Mouse (Mus musculus) forebrain, postnatal 0 days (tissue): Measurements from ENCODE around the gene Zdhhc1. TPM values are rescaled to one million over a fixed set of nuclear protein-coding genes. Genes with fewer than 3 reads are reported as not detected.

Experiments
- ATAC-seq: fragments of 200-750 bp; cut with Nextera tagmentation; 2 replicates; pipeline ENCODE4 v1.8.0; 2017; ENCODE audit warnings: mild to moderate bottlenecking, moderate library complexity
- DNase-seq: peaks from one replicate; pipeline ENCODE4 v3.0.0-alpha.2; 2015
- H3K27ac ChIP-seq: fragments of 300-500 bp; sonication (generic); 2 replicates; pipeline ENCODE4 v1.5.1; 2014; ENCODE audit warnings: low read depth, mild to moderate bottlenecking, antibody characterized with exemption, low read length, moderate library complexity, mixed read lengths
- H3K27me3 ChIP-seq: fragments of 300-500 bp; sonication (generic); 2 replicates; pipeline ENCODE4 v1.6.1; 2014; ENCODE audit warnings: mild to moderate bottlenecking, low read length, mixed read lengths; ENCODE audit not compliant: insufficient read depth
- H3K36me3 ChIP-seq: fragments of 300-500 bp; sonication (generic); 2 replicates; pipeline ENCODE4 v1.6.1; 2014; ENCODE audit warnings: mild to moderate bottlenecking, moderate library complexity; ENCODE audit not compliant: insufficient read depth
- H3K4me1 ChIP-seq: fragments of 300-500 bp; sonication (generic); 2 replicates; pipeline ENCODE4 v1.6.1; 2014; ENCODE audit warnings: antibody characterized with exemption; ENCODE audit not compliant: insufficient read depth
- H3K4me2 ChIP-seq: fragments of 300-500 bp; sonication (generic); 2 replicates; pipeline ENCODE4 v1.6.1; 2014; ENCODE audit warnings: low read depth, mild to moderate bottlenecking, moderate library complexity
- H3K4me3 ChIP-seq: fragments of 300-500 bp; sonication (generic); 2 replicates; pipeline ENCODE4 v1.5.1; 2014; ENCODE audit warnings: low read depth, low read length, mixed read lengths
- H3K9ac ChIP-seq: fragments of 300-500 bp; sonication (generic); 2 replicates; pipeline ENCODE4 v1.6.1; 2014; ENCODE audit warnings: mild to moderate bottlenecking
- H3K9me3 ChIP-seq: fragments of 300-500 bp; sonication (generic); 2 replicates; pipeline ENCODE4 v1.6.1; 2016; ENCODE audit warnings: low read length
- CTCF ChIP-seq: sonication (generic); IDR thresholded peaks from 2 replicates; pipeline ENCODE4 v1.5.1; 2016; ENCODE audit warnings: antibody characterized with exemption, control low read depth, low read depth
- WGBS: fragments of 180-500 bp; shearing (Covaris S2); extraction: QIAGEN DNeasy Blood & Tissue Kit; methylation state at CpG from one replicate; pipeline ENCODE4 v1.1.7; 2014; 5-methylcytosine and 5-hydroxymethylcytosine counted together
- polyA plus RNA-seq: library from polyadenylated mRNA; unstranded; fragments of >200 nt; fragmentation: Nextera tagmentation; extraction: Ambion mirVana; gene quantifications from 2 replicates; pipeline ENCODE4 v1.2.1, GENCODE M21; 2015
- total RNA-seq: library from RNA; depleted of rRNA; stranded (reverse); fragments of >200 nt; gene quantifications from 2 replicates; pipeline ENCODE4 v1.2.3, GENCODE M21; 2014

Gene Zdhhc1
- total and polyA plus RNA-seq, 2 experiments from 2014 or later, result 22.7 to 30.4 TPM

DNA sequence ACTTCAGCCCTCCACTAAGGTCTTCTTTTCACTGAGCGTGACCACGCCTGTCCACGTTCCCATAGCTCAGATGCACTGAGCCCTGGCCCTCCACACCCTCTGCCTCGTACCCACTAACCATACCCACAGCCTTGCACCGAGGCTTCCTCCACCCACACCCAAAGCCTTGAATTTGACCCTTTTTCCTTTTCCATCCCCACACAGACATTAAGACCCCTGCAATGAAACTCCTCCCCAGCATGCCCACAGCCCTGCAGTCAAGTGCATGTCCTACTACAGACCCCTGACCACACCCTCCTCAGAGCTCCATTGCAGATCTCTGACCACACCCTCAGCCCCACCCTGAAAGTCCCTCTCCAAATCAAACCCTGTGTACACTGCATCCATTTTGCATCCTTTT lies 26.9 kb downstream of the Zdhhc1 start:
- H3K4me2 ChIP-seq, result peak overlapping the region; percentile 59
- WGBS, result 85% methylated on average over 5 of the region's 5 CpGs
- peaks cover 3% of the 10 kb centered on the region; the same call in 1 of the 2 replicates for H3K36me3 ChIP-seq
- H3K9me3 ChIP-seq, result no peaks in the 10 kb centered on the region
- 0 out of 2 replicates have a peak overlapping the region, but pooled peaks have one; percentile 15 for H3K27ac ChIP-seq
- no peak for ATAC-seq
- peak overlapping the region; percentile 39 for H3K4me3 ChIP-seq
- peak overlapping the region; percentile 15; the same call in 1 of the 2 replicates for H3K9ac ChIP-seq
- TF ChIP-seq CTCF, result no peak
- no peaks in the 10 kb centered on the region for H3K27me3 ChIP-seq
- DNase-seq, result no peak
- H3K4me1 ChIP-seq, result peaks cover 23% of the 10 kb centered on the region

DNA sequence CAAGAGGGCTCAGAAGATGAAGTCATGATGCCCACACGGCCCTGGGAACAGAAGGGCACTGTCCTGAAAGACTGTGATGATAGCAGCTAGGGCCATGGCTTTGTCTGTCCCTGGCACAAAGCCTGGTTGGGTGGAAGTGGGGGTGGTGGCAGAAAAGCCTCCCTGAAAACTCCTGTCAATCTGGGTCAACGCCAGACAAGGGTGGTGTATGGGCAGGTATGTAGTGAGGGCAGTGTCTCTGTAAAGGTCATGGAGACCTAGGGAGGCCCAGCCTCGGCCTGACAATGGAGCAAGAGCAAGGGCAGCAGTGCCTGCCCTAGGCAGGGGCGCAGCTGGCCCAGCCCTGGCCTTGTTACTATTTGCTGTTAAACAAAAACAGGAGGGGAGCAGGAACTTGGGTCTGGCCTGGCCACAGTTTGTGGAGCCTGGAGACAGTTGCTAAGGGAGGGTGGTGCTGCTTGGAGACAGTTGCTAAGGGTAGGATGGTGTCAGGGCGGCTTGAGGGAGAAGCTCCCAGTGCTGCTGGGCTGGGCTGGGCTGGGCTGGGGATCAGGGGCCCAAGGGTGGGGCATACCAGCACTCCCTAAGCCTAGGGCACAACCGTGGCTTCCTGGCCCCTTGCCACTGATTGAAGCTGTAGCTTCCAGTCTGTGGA lies 27.5 kb downstream of the Zdhhc1 start:
- Histone ChIP-seq H3K27ac (no peak overlapping the region), H3K9me3 (no peaks in the 10 kb centered on the region), H3K4me3 (no peak overlapping the region), H3K4me2 (peak overlapping the region; percentile 59), H3K4me1 (peaks cover 17% of the 10 kb centered on the region), H3K36me3 (peaks cover 3% of the 10 kb centered on the region; the same call in 1 of the 2 replicates), H3K9ac (no peak overlapping the region), H3K27me3 (no peaks in the 10 kb centered on the region)
- ATAC-seq (peak; percentile 38), DNase-seq (peak; percentile 53)
- TF ChIP-seq CTCF, result no peak
- 19% methylated on average over 6 of the region's 6 CpGs for WGBS

- H3K4me3 ChIP-seq, result no peak overlapping the region
- no peaks in the 10 kb centered on the region for H3K27me3 ChIP-seq
- no peak for DNase-seq
- ATAC-seq, result no peak
- H3K27ac ChIP-seq, result no peak overlapping the region
- no peak overlapping the region for H3K9ac ChIP-seq
- H3K4me1 ChIP-seq, result peaks cover 11% of the 10 kb centered on the region; the same call in 1 of the 2 replicates
- H3K4me2 ChIP-seq, result no peak overlapping the region
- no peak for TF ChIP-seq CTCF
- 87% methylated on average over 27 of the region's 27 CpGs for WGBS
- H3K9me3 ChIP-seq, result no peaks in the 10 kb centered on the region
- peaks cover 3% of the 10 kb centered on the region; the same call in 1 of the 2 replicates for H3K36me3 ChIP-seq
These were observed 28.5 kb downstream of the Zdhhc1 start for GRCm38 (mm10) chr8:105468002-105468720.

GRCm38 (mm10) chr8:105467396-105467985 lies 29.2 kb downstream of the Zdhhc1 start:
- Histone ChIP-seq H3K9me3 (no peaks in the 10 kb centered on the region), H3K9ac (no peak overlapping the region), H3K36me3 (peaks cover 3% of the 10 kb centered on the region; the same call in 1 of the 2 replicates), H3K4me2 (no peak overlapping the region), H3K27ac (0 out of 2 replicates have a peak overlapping the region, but pooled peaks have one; percentile 16), H3K27me3 (no peaks in the 10 kb centered on the region), H3K4me3 (no peak overlapping the region), H3K4me1 (peaks cover 11% of the 10 kb centered on the region; the same call in 1 of the 2 replicates)
- ATAC-seq, result no peak
- WGBS, result 92% methylated on average over 10 of the region's 10 CpGs
- no peak for TF ChIP-seq CTCF
- no peak for DNase-seq

DNA sequence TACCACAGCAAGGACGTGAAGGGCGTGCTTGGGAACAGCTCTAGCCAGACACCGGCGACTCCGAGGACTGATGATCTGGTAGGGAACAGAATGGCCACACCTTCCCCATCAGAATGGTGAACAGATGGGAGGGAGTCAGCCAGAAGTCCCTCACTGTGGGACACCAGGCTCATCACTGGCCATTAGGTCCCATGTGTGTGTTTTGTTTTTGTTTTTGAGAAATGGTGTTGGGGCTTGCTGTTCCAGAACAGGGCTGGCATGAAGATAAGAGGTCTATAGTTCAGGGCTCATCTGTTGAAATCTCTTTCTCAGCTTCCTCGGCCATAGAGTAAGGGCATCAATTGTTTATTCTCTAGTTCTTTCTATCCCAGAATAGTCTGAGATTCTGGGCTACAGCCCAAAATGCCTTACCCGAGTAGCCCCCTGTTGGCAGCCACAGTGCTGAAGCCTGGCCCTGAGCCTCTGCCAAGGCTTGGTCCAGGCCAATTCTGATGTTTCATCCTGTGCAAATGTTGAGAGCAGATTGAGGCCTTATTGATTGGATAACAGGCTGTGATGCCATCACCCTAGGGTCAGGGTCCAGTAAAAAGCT lies 29.9 kb downstream of the Zdhhc1 start:
- Histone ChIP-seq H3K36me3 (peaks cover 3% of the 10 kb centered on the region; the same call in 1 of the 2 replicates), H3K9ac (no peak overlapping the region), H3K4me2 (no peak overlapping the region), H3K4me1 (peaks cover 11% of the 10 kb centered on the region; the same call in 1 of the 2 replicates), H3K9me3 (no peaks in the 10 kb centered on the region), H3K27me3 (no peaks in the 10 kb centered on the region), H3K4me3 (no peak overlapping the region), H3K27ac (0 out of 2 replicates have a peak overlapping the region, but pooled peaks have one; percentile 45)
- DNase-seq, result peak; percentile 81
- peak; percentile 19 for TF ChIP-seq CTCF
- WGBS, result 52% methylated on average over 7 of the region's 7 CpGs
- peak; percentile 14; the same call in 1 of the 2 replicates for ATAC-seq

GRCm38 (mm10) chr8:105466246-105466645 lies 30.5 kb downstream of the Zdhhc1 start:
- Histone ChIP-seq H3K27ac (no peak overlapping the region), H3K9ac (no peak overlapping the region), H3K27me3 (no peaks in the 10 kb centered on the region), H3K4me3 (no peak overlapping the region), H3K4me1 (peaks cover 11% of the 10 kb centered on the region; the same call in 1 of the 2 replicates), H3K9me3 (no peaks in the 10 kb centered on the region), H3K36me3 (peaks cover 3% of the 10 kb centered on the region; the same call in 1 of the 2 replicates), H3K4me2 (no peak overlapping the region)
- WGBS, result 75% methylated on average over 6 of the region's 6 CpGs
- DNase-seq (no peak), ATAC-seq (no peak)
- TF ChIP-seq CTCF, result no peak
